Mouse (Mus musculus): Measurements from ENCODE around the gene Gm37240.

Gene Gm37240

GRCm38 (mm10) chr3:85485536-85486190 lies 401.7 kb downstream of the Gm37240 start:
- DNase-seq (ENCODE audit: low spot score): no peak

- DNase-seq (ENCODE audit: low spot score): no peak
These were observed 404.7 kb downstream of the Gm37240 start for GRCm38 (mm10) chr3:85482636-85483035.

- DNase-seq (ENCODE audit: low spot score): no peak
These were observed 406.7 kb downstream of the Gm37240 start for GRCm38 (mm10) chr3:85480638-85481037.

GRCm38 (mm10) chr3:85478731-85479130 lies 408.6 kb downstream of the Gm37240 start:
- no peak for DNase-seq (ENCODE audit: low spot score)

- no peak for DNase-seq (ENCODE audit: low spot score)
These were observed 417.6 kb downstream of the Gm37240 start for GRCm38 (mm10) chr3:85469711-85470110.

GRCm38 (mm10) chr3:85468995-85469394 lies 418.3 kb downstream of the Gm37240 start:
- no peak for DNase-seq (ENCODE audit: low spot score)

- DNase-seq (ENCODE audit: low spot score): no peak
These were observed 421.9 kb downstream of the Gm37240 start for GRCm38 (mm10) chr3:85465283-85466025.

- DNase-seq (ENCODE audit: low spot score): no peak
These were observed 427.3 kb downstream of the Gm37240 start for GRCm38 (mm10) chr3:85460021-85460420.

- no peak for DNase-seq (ENCODE audit: low spot score)
These were observed 430.3 kb downstream of the Gm37240 start for GRCm38 (mm10) chr3:85456983-85457382.

- no peak for DNase-seq (ENCODE audit: low spot score)
These were observed 431.9 kb downstream of the Gm37240 start for GRCm38 (mm10) chr3:85455453-85455852.

- DNase-seq (ENCODE audit: low spot score): no peak
These were observed 433.3 kb downstream of the Gm37240 start for GRCm38 (mm10) chr3:85454001-85454400.

GRCm38 (mm10) chr3:85449461-85449860 lies 437.9 kb downstream of the Gm37240 start:
- no peak for DNase-seq (ENCODE audit: low spot score)

- no peak for DNase-seq (ENCODE audit: low spot score)
These were observed 444.5 kb downstream of the Gm37240 start for GRCm38 (mm10) chr3:85442781-85443180.

GRCm38 (mm10) chr3:85442261-85442660 lies 445.1 kb downstream of the Gm37240 start:
- DNase-seq (ENCODE audit: low spot score): no peak

GRCm38 (mm10) chr3:85435406-85435805 lies 451.9 kb downstream of the Gm37240 start:
- DNase-seq (ENCODE audit: low spot score): no peak

- DNase-seq (ENCODE audit: low spot score): no peak
These were observed 456.1 kb downstream of the Gm37240 start for GRCm38 (mm10) chr3:85431208-85431607.

- no peak for DNase-seq (ENCODE audit: low spot score)
These were observed 463.8 kb downstream of the Gm37240 start for GRCm38 (mm10) chr3:85423376-85423997.

GRCm38 (mm10) chr3:85421403-85421802 lies 465.9 kb downstream of the Gm37240 start:
- no peak for DNase-seq (ENCODE audit: low spot score)

- no peak for DNase-seq (ENCODE audit: low spot score)
These were observed 469.7 kb downstream of the Gm37240 start for GRCm38 (mm10) chr3:85417663-85418062.

- DNase-seq (ENCODE audit: low spot score): no peak
These were observed 488.5 kb downstream of the Gm37240 start for GRCm38 (mm10) chr3:85398841-85399240.

GRCm38 (mm10) chr3:85398483-85398835 lies 488.9 kb downstream of the Gm37240 start:
- DNase-seq (ENCODE audit: low spot score): no peak

GRCm38 (mm10) chr3:85397816-85398482 lies 489.4 kb downstream of the Gm37240 start:
- DNase-seq (ENCODE audit: low spot score): no peak

- DNase-seq (ENCODE audit: low spot score): no peak
These were observed 493.9 kb downstream of the Gm37240 start for GRCm38 (mm10) chr3:85393395-85393794.
